Mouse (Mus musculus): ENCODE measurements around the gene Smr2. TPM values are rescaled to one million over a fixed set of nuclear protein-coding genes. Genes with fewer than 3 reads are reported as not detected.
"Not testable (repeated sequence)": the region's sequence is repeated elsewhere in the genome, so short reads cannot be mapped to it uniquely, and the experiment has no call there.

Smr2 gene
- not detected for total RNA-seq (2021)
- long read RNA-seq, experiment 1 = 0 reads
- long read RNA-seq, experiment 2 = 0 reads

GRCm38 (mm10) chr5:88086256-88086655 is at the start of gene Smr2:
Gene Smr2 (plus strand): TSS chr5:88086556.
- DNase-seq (ENCODE audit: low spot score in 2 of 2) = not testable (repeated sequence)

- no peak for DNase-seq (ENCODE audit: low spot score in 2 of 2)
Observed at GRCm38 (mm10) chr5:88111430-88111829, 25.1 kb downstream of the Smr2 start, which contains the start of gene Gm11116. Gene Gm11116 (minus strand): TSS chr5:88111530.

DNA sequence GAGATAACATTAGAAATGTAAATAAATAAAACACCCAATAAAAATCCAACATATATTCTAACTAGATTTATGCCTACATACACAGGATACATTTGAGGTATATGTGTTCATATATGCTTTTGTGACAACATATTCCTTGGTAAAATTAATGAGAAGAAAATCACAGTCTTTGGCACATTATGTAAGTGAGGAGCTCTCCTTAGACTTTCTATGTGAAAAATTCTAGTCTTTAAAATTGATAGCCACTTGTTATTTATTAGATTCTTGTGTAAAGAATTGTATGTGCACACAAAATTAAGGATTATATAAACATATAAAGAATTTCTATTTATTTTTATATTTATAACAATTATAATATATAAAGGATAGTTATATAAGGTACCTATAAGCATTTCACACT is 67.6 kb downstream of the Smr2 start, which contains the start of gene Gm11115:
Gene Gm11115 (minus strand): TSS at position 101 of the 400 bp plus-strand sequence.
- DNase-seq (ENCODE audit: low spot score in 2 of 2) = no peak

Other genes with a start within 250 kb of the Smr2 start
- gene Odam, start 201.5 kb upstream of the Smr2 start, total RNA-seq (2021) = not detected
- gene Csn3, start 161.0 kb upstream of the Smr2 start, total RNA-seq (2021) = not detected
- gene 2310003L06Rik, start 117.1 kb upstream of the Smr2 start, total RNA-seq (2021) = not detected
- not detected for gene Gm28434, start 117.0 kb upstream of the Smr2 start, total RNA-seq (2021)
- not detected for gene Cabs1, start 107.1 kb upstream of the Smr2 start, total RNA-seq (2021)
- gene Smr3a, start 84.0 kb upstream of the Smr2 start, total RNA-seq (2021) = not detected
- not detected for gene Gm11116, start 25.0 kb downstream of the Smr2 start, total RNA-seq (2021)
- not detected for gene Gm11115, start 67.5 kb downstream of the Smr2 start, total RNA-seq (2021)
- not detected for gene Gm7714, start 182.4 kb downstream of the Smr2 start, total RNA-seq (2021)
- not detected for gene Prol1, start 230.8 kb downstream of the Smr2 start, total RNA-seq (2021)

Measured in left cerebral cortex, adult 18-20 months (tissue).